Comparison of ENCODE assay signal across 8 mouse cellular contexts in genomic region chr2:116216418-116216817, GRCm38 (mm10).
DNase-seq lines count a peak whose midpoint lies in the region; ATAC-seq lines count a peak whose summit lies in the region.

No protein-coding gene starts in this region.

- no peak for ATAC-seq in hindbrain, embryonic 11.5 days (ENCODE audit: low FRiP score)
- no peak for ATAC-seq in hindbrain, embryonic 14.5 days (ENCODE audit: low FRiP score)
- ATAC-seq in hematopoietic stem cell, adult 5-6 weeks (replicated peaks in 1 of 2; ENCODE audit: insufficient read depth in 1 of 2, low FRiP score in 2 of 2, low TSS enrichment in 1 of 2, low read depth in 1 of 2, poor library complexity in 2 of 2, severe bottlenecking in 2 of 2), result peak; percentile 22 to 60; a peak in 1 of 4 replicates

- H3K36me3 ChIP-seq in hindbrain, embryonic 11.5 days (ENCODE audit: control insufficient read depth, insufficient read depth, low read length), result no peaks in the 10 kb centered on the region
- no peaks in the 10 kb centered on the region for H3K36me3 ChIP-seq in hindbrain, embryonic 14.5 days (replicated peaks; ENCODE audit: control insufficient read depth, insufficient read depth)

- 75% methylated on average over 7 of the region's 7 CpGs for WGBS in hindbrain, embryonic 11.5 days
- WGBS in hindbrain, embryonic 14.5 days, result 78% methylated on average over 7 of the region's 7 CpGs

- H3K9me3 ChIP-seq in hindbrain, embryonic 11.5 days (ENCODE audit: control insufficient read depth, low read length), result no peaks in the 10 kb centered on the region
- H3K9me3 ChIP-seq in hindbrain, embryonic 14.5 days (ENCODE audit: control insufficient read depth, low read length), result no peaks in the 10 kb centered on the region

- no peak overlapping the region for H3K4me2 ChIP-seq in hindbrain, embryonic 11.5 days (replicated peaks; ENCODE audit: low read depth, low read length)
- no peak overlapping the region for H3K4me2 ChIP-seq in hindbrain, embryonic 14.5 days (replicated peaks)

- H3K4me3 ChIP-seq in hindbrain, embryonic 11.5 days (ENCODE audit: low read depth, low read length), result no peak overlapping the region
- no peak overlapping the region for H3K4me3 ChIP-seq in hindbrain, embryonic 14.5 days (replicated peaks; ENCODE audit: low read length)

- peak; percentile 46 for DNase-seq in hindbrain, embryonic 11.5 days (ENCODE audit: low spot score)
- no peak for DNase-seq in hindbrain, embryonic 14.5 days (ENCODE audit: low spot score)
- DNase-seq in urinary bladder, postnatal 25 days (ENCODE audit: low spot score), result peak; percentile 7
- no peak for DNase-seq in urinary bladder, postnatal 10 days (ENCODE audit: low spot score)
- DNase-seq in adipocyte (ENCODE audit: low spot score), result no peak
- no peak for DNase-seq in thymus, postnatal 25 days
- DNase-seq in Muller cell, postnatal 12 days (ENCODE audit: inconsistent ontology term), result no peak

- no peaks in the 10 kb centered on the region for H3K27me3 ChIP-seq in hindbrain, embryonic 11.5 days (ENCODE audit: control insufficient read depth, insufficient read depth, low read length)
- no peaks in the 10 kb centered on the region for H3K27me3 ChIP-seq in hindbrain, embryonic 14.5 days (ENCODE audit: control insufficient read depth, insufficient read depth, low read length)

- H3K9ac ChIP-seq in hindbrain, embryonic 11.5 days (ENCODE audit: low read depth, low read length), result no peak overlapping the region
- no peak overlapping the region for H3K9ac ChIP-seq in hindbrain, embryonic 14.5 days

- H3K27ac ChIP-seq in hindbrain, embryonic 11.5 days (ENCODE audit: low read depth, low read length), result no peak overlapping the region
- no peak overlapping the region for H3K27ac ChIP-seq in hindbrain, embryonic 14.5 days

- no peaks in the 10 kb centered on the region for H3K4me1 ChIP-seq in hindbrain, embryonic 11.5 days (replicated peaks; ENCODE audit: control insufficient read depth, insufficient read depth, low read length)
- H3K4me1 ChIP-seq in hindbrain, embryonic 14.5 days (replicated peaks; ENCODE audit: control insufficient read depth, insufficient read depth, low read length), result no peaks in the 10 kb centered on the region

Comparison
In these comparisons a context has a peak if more than half of its experiments do, and no peak if none do; other contexts are left out.
1. DNase-seq: peak in hindbrain, embryonic 11.5 days (single experiment) and urinary bladder, postnatal 25 days (single experiment); none in hindbrain, embryonic 14.5 days (single experiment), urinary bladder, postnatal 10 days (single experiment), adipocyte (single experiment), thymus, postnatal 25 days (single experiment) and Muller cell, postnatal 12 days (single experiment).
2. ATAC-seq: peak in hematopoietic stem cell, adult 5-6 weeks (2 of 2); none in hindbrain, embryonic 11.5 days (single experiment) and hindbrain, embryonic 14.5 days (single experiment).